Mouse (Mus musculus) cerebellum, adult 2 months (tissue): ENCODE results near the gene Zfp689.

ENCODE experiments used
- CTCF ChIP-seq: fragments of 200-500 bp; IDR thresholded peaks from 2 replicates; pipeline ENCODE4 v1.5.1; 2011; ENCODE audit warnings: low read depth, mild to moderate bottlenecking, control low read depth, low read length, moderate library complexity, borderline replicate concordance; ENCODE audit not compliant: insufficient read depth
- POLR2A ChIP-seq: fragments of 200-500 bp; IDR thresholded peaks from 2 replicates; pipeline ENCODE4 v1.6.1; 2011; ENCODE audit warnings: low read length, control low read depth, borderline replicate concordance; ENCODE audit not compliant: insufficient read depth

DNA sequence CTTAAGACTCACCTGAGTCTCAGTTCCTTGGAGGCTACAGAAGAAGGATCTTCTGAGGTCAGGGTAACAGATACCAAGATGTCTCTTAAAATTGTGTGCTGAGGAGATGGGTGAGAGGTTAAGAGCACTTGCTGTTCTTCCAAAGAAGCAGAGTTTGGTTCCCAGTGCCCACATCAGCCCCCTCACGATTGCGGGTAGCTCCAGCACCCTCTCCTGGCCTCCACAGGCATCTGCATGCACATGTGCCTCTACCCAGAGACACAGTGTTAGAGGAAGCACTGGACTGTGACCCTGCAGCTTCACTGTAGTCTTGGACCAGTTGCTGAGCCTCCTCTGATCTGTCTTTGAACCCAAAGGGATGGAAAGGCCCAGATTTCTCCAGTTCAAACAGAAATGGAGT is 46.0 kb downstream of the Zfp689 start:
- TF ChIP-seq CTCF (no peak), POLR2A (no peak)
